Mouse (Mus musculus) monocyte, adult 5-6 weeks (primary cell): ENCODE results near the gene Cmss1. TPM values are rescaled to one million over a fixed set of nuclear protein-coding genes. Genes with fewer than 3 reads are reported as not detected.

ENCODE experiments used
- ATAC-seq: fragments of 153-309, 156-312 bp; replicated peaks from 2 replicates; pipeline ENCODE4 v1.8.0; 2017; ENCODE audit warnings: mild to moderate bottlenecking; ENCODE audit not compliant: low TSS enrichment, insufficient number of reproducible peaks, severe bottlenecking, poor library complexity, low FRiP score
- total RNA-seq: library from RNA; stranded (forward); fragments of 200-1000, 200-491, 200-594 nt; gene quantifications from 3 replicates; pipeline ENCODE4 v1.2.3, GENCODE M21; 2017

Cmss1 gene
- total RNA-seq, 1 experiment from 2014 or later = 3.9 TPM

GRCm38 (mm10) chr16:57375248-57375837 lies 231.3 kb downstream of the Cmss1 start:
- no peak for ATAC-seq

- ATAC-seq = no peak
Measured at GRCm38 (mm10) chr16:57372156-57372555, 234.5 kb downstream of the Cmss1 start.

- no peak for ATAC-seq
Measured at GRCm38 (mm10) chr16:57369846-57370496, 236.7 kb downstream of the Cmss1 start.

- ATAC-seq = no peak
Measured at GRCm38 (mm10) chr16:57366941-57367694, 239.5 kb downstream of the Cmss1 start.

GRCm38 (mm10) chr16:57366141-57366540 lies 240.5 kb downstream of the Cmss1 start:
- ATAC-seq = no peak

GRCm38 (mm10) chr16:57364498-57364897 lies 242.2 kb downstream of the Cmss1 start:
- no peak for ATAC-seq

- peak; percentile 59; the same call in 1 of the 2 replicates for ATAC-seq
Measured at GRCm38 (mm10) chr16:57362679-57363401, 243.8 kb downstream of the Cmss1 start.

GRCm38 (mm10) chr16:57360785-57361184 lies 245.9 kb downstream of the Cmss1 start:
- ATAC-seq = no peak

GRCm38 (mm10) chr16:57359251-57359650 lies 247.4 kb downstream of the Cmss1 start:
- ATAC-seq = no peak

DNA sequence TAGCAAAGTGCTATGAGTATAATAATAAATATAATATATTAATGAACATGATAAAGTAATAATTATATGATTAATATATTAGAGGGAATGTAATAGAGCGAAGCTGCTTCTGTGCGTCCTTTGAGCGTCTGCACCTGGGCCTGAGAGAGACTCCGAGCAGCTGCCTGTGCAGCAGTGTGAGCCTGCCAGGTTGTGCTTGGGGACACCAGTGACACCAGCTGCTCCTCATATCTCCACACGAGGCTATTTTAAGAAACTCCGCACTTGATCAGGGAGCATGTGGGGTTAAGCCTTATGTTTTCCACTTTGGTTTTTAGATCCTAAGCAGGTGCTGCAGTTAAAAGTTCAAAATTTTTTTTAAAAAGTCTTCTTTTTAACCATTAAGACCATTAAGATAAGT lies 249.7 kb downstream of the Cmss1 start:
- no peak for ATAC-seq

DNA sequence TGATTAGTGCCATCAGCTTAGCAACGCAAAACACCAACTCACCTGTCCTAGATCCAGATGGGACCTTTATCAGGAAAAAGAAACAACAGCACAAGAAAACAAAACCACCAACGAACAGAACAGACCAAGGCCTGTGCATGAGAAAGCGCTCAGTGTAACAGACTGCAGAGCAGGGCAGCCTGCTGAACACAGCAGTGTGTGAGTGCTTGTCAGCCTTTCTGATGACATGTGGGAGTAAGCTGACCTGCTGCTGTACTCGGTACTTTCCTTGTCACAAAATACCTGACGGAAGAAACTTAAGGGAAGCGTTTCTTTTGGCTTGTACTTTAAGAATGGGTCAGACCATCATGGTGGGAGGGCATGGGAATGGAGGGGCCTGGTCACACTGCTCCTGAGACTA lies 250.2 kb downstream of the Cmss1 start:
- no peak for ATAC-seq

DNA sequence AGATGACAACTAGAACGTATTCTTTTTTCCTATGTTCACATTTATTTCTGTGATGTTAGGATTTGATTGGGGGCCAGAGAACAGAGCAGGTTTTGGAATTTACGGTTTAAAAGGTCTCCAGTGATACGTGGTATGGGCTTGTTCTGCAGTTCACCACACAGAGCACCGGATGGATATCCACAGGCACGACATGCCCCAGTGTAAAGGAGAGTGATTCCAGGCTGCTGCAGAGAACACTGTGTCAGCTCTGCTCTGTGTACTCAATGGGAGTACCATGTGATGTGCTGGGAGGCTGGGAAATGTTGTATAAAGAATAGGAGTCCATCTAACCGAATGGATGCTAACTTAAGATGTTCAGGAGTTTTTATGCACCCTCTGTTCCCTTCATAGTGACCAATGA lies 252.7 kb downstream of the Cmss1 start:
- ATAC-seq = no peak

- ATAC-seq = no peak
Measured at GRCm38 (mm10) chr16:57353166-57353721, 253.4 kb downstream of the Cmss1 start.

GRCm38 (mm10) chr16:57352751-57353150 lies 253.9 kb downstream of the Cmss1 start, which contains the start of gene Filip1l:
Filip1l (plus strand) TSS chr16:57353093.
- no peak for ATAC-seq

- ATAC-seq = no peak
Measured at GRCm38 (mm10) chr16:57349689-57350088, 257.0 kb downstream of the Cmss1 start.

DNA sequence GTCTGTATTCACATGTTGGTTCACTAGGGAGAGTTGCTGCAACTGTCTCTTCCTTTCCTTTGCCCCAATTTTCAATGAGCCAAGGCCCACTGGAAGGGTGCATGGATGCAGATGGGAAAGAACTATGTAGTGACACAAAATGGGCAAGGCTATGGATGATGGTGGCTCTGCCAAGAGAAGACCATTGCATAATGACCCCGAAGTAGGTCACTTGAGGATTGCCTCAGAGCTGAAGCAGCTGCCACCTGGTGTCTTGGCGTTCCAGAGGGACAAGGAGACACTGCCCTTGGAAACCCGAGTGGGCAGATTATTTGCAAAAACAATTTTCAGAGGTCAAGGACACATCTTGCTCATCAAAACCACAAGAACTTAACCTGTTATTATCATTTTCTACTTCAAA lies 257.6 kb downstream of the Cmss1 start:
- no peak for ATAC-seq

GRCm38 (mm10) chr16:57346258-57346657 lies 260.4 kb downstream of the Cmss1 start:
- ATAC-seq = no peak

- ATAC-seq = no peak
Measured at GRCm38 (mm10) chr16:57340613-57340898, 266.1 kb downstream of the Cmss1 start.
